In the genomic region with DNA sequence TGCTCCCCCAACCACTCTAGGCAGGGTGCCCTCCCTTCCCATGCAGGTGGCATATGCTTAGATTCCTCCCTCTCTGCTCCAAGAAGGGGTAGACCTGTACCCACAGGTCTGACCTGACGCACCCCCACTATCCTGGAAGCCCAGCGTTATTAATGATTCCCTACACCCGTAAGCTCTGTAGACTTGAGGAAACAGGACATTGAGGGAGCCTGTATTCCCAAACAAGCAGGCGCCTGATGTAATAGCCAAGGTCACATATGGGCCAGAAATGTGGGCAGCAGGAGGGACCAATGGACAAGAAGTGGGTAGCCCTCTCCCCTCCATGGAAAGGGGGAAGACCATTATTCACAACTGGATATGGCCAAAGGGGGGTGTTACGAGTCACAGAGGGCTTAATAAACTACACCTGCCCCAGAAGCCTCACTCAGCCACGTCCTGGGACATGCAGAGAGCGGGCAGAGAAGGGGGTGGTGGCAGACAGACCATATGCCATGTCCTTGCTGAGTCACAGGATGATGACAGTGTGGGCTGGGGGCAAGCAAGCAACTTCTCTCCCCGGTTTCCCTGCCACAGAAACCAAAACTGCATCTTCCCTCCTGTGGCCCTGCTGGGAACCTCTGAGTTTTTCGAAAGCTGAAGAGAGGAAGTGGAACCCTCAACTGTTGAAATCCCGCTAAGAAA, we compare ENCODE assay signal across 10 mouse cellular contexts. TPM values are rescaled to one million over a fixed set of nuclear protein-coding genes. Genes with fewer than 3 reads are reported as not detected.
DNase-seq lines count a peak whose midpoint lies in the region; ATAC-seq and TF ChIP-seq lines count a peak whose summit lies in the region.
"Had no signal": no experiment of that assay in that cellular context is flagged by ENCODE, and none has a peak within 500 bp of the region (broad histone marks: within the 10 kb centered on the region; RNA-seq: fewer than 3 reads in every experiment).

No protein-coding gene starts in this region.

- H3K9ac ChIP-seq in kidney, embryonic 16.5 days (replicated peaks; ENCODE audit: low read length), result no peak overlapping the region; the same call in 1 of the 2 replicates
- H3K9ac ChIP-seq in ES-Bruce4 (ENCODE audit: low read depth, poor library complexity, severe bottlenecking), result no peak overlapping the region
- H3K9ac ChIP-seq: midbrain, embryonic 12.5 days had no signal

- no peaks in the 10 kb centered on the region for H3K27me3 ChIP-seq in kidney, embryonic 16.5 days (ENCODE audit: insufficient read depth, low read length)
- no peaks in the 10 kb centered on the region for H3K27me3 ChIP-seq in ES-Bruce4 (ENCODE audit: control insufficient read depth, insufficient read depth, low read length, poor library complexity, severe bottlenecking)
- H3K27me3 ChIP-seq in megakaryocyte, embryonic 14.5 days (replicated peaks), result no peaks in the 10 kb centered on the region

- no peaks in the 10 kb centered on the region for H3K9me3 ChIP-seq in kidney, embryonic 16.5 days (ENCODE audit: low read length)
- no peaks in the 10 kb centered on the region for H3K9me3 ChIP-seq in ES-Bruce4 (replicated peaks; ENCODE audit: control insufficient read depth, insufficient read depth, low read length, poor library complexity, severe bottlenecking)
- no peaks in the 10 kb centered on the region for H3K9me3 ChIP-seq in megakaryocyte, embryonic 14.5 days
- H3K9me3 ChIP-seq: midbrain, embryonic 12.5 days had no signal

- peaks cover 44% of the 10 kb centered on the region for H3K4me1 ChIP-seq in kidney, embryonic 16.5 days (ENCODE audit: insufficient read depth, low read length)
- peaks cover 13% of the 10 kb centered on the region for H3K4me1 ChIP-seq in ES-Bruce4 (ENCODE audit: control insufficient read depth, insufficient read depth, low read length)
- H3K4me1 ChIP-seq in megakaryocyte, embryonic 14.5 days, result peaks cover 100% of the 10 kb centered on the region

- H3K27ac ChIP-seq in kidney, embryonic 16.5 days (ENCODE audit: low read length), result peak overlapping the region; percentile 51; the same call in 1 of the 2 replicates
- H3K27ac ChIP-seq in ES-Bruce4 (ENCODE audit: insufficient read depth, low read length), result peak overlapping the region; percentile 5; the same call in 1 of the 2 replicates
- H3K27ac ChIP-seq: midbrain, embryonic 12.5 days had no signal

- H3K4me3 ChIP-seq in kidney, embryonic 16.5 days (ENCODE audit: low read length), result no peak overlapping the region
- no peak overlapping the region for H3K4me3 ChIP-seq in ES-Bruce4 (ENCODE audit: low read depth, low read length)
- peak overlapping the region; percentile 89 for H3K4me3 ChIP-seq in megakaryocyte, embryonic 14.5 days (replicated peaks)
- H3K4me3 ChIP-seq: midbrain, embryonic 12.5 days had no signal

- no peak for TF ChIP-seq POLR2A in ES-Bruce4 (IDR thresholded peaks at IDR 0.05; ENCODE audit: insufficient read depth, low read length)

- no peak overlapping the region for H3K4me2 ChIP-seq in kidney, embryonic 16.5 days (replicated peaks; ENCODE audit: low read depth, low read length)
- H3K4me2 ChIP-seq: midbrain, embryonic 12.5 days had no signal

- no peaks in the 10 kb centered on the region for H3K36me3 ChIP-seq in kidney, embryonic 16.5 days (ENCODE audit: insufficient read depth, low read length)
- H3K36me3 ChIP-seq in ES-Bruce4 (ENCODE audit: control insufficient read depth, insufficient read depth, low read length, poor library complexity, severe bottlenecking), result no peaks in the 10 kb centered on the region
- H3K36me3 ChIP-seq in megakaryocyte, embryonic 14.5 days (replicated peaks; ENCODE audit: low read length), result peaks cover 79% of the 10 kb centered on the region
- H3K36me3 ChIP-seq: midbrain, embryonic 12.5 days had no signal

- no peak; the same call in 1 of the 2 replicates for ATAC-seq in kidney, embryonic 16.5 days (ENCODE audit: low FRiP score, low TSS enrichment)
- ATAC-seq in granulocyte monocyte progenitor cell, adult 5-6 weeks (replicated peaks; ENCODE audit: poor library complexity, severe bottlenecking), result peak; percentile 62

- 74% methylated on average over 10 of the region's 10 CpGs for WGBS in kidney, embryonic 16.5 days

- TF ChIP-seq CTCF in ES-Bruce4 (IDR thresholded peaks at IDR 0.05; ENCODE audit: low read depth, low read length), result no peak

- no peak for DNase-seq in kidney, postnatal 25 days
- no peak for DNase-seq in adrenal gland, adult 8-10 months
- DNase-seq in adrenal gland, postnatal 10 days, result no peak
- no peak for DNase-seq in kidney, adult 8-10 months
- DNase-seq: gastrocnemius, postnatal 36 days had no signal

- no peak for TF ChIP-seq EP300 in ES-Bruce4 (IDR thresholded peaks at IDR 0.05; ENCODE audit: insufficient read depth, low read depth, low read length)

RNA-seq across cellular contexts. Expression of gene Rhbdf2, which starts 10.2 kb away (rescaled TPM):
- 11.4 and 12.8 TPM in 2 replicates for polyA plus RNA-seq in kidney, embryonic 16.5 days (2015; fragmentation: Nextera tagmentation; extraction: Ambion mirVana)
- polyA plus RNA-seq in ES-Bruce4 (2011; ENCODE audit: insufficient read depth, insufficient read length, low read depth, missing spikeins), result 36.5 and 39.1 TPM in 2 replicates
- total RNA-seq in granulocyte monocyte progenitor cell, adult 5-6 weeks (2014; fragmentation: Nextera tagmentation), result 7.3 and 8.6 TPM in 2 replicates
- 2.9 TPM in 2 replicates for total RNA-seq in granulocyte monocyte progenitor cell, adult 5-6 weeks (2017)
- 22.9 and 66.2 TPM in 2 replicates for polyA plus RNA-seq in megakaryocyte, embryonic 14.5 days (2012; ENCODE audit: insufficient read depth, low replicate concordance)
- 10 to 100 TPM; 13.3 to 20.5 (median 15.0) TPM for total RNA-seq in adrenal gland, adult 8-10 months (2022)
- total RNA-seq in adrenal gland, postnatal 10 days (2021), result 10 to 100 TPM; 11.1 to 14.4 TPM

RNA-seq across cellular contexts. Expression of gene Aanat, which starts 30.3 kb away (rescaled TPM):
- polyA plus RNA-seq in kidney, embryonic 16.5 days (2015; fragmentation: Nextera tagmentation; extraction: Ambion mirVana), result not detected in 2 replicates
- not detected in 2 replicates for polyA plus RNA-seq in ES-Bruce4 (2011; ENCODE audit: insufficient read depth, insufficient read length, low read depth, missing spikeins)
- not detected in 2 replicates for total RNA-seq in granulocyte monocyte progenitor cell, adult 5-6 weeks (2014; fragmentation: Nextera tagmentation)
- total RNA-seq in granulocyte monocyte progenitor cell, adult 5-6 weeks (2017), result not detected in 2 replicates
- polyA plus RNA-seq in megakaryocyte, embryonic 14.5 days (2012; ENCODE audit: insufficient read depth, low replicate concordance), result 0.21 and 2.2 TPM in 2 replicates
- not detected for total RNA-seq in adrenal gland, adult 8-10 months (2022)
- not detected for total RNA-seq in adrenal gland, postnatal 10 days (2021)
- total RNA-seq: gastrocnemius, postnatal 36 days had no signal

RNA-seq across cellular contexts. Expression of gene Ube2o, which starts 35.3 kb away (rescaled TPM):
- polyA plus RNA-seq in kidney, embryonic 16.5 days (2015; fragmentation: Nextera tagmentation; extraction: Ambion mirVana), result 5.8 and 6.4 TPM in 2 replicates
- polyA plus RNA-seq in ES-Bruce4 (2011; ENCODE audit: insufficient read depth, insufficient read length, low read depth, missing spikeins), result 36.1 and 43.6 TPM in 2 replicates
- 5.2 and 6.8 TPM in 2 replicates for total RNA-seq in granulocyte monocyte progenitor cell, adult 5-6 weeks (2014; fragmentation: Nextera tagmentation)
- 5.4 and 6.6 TPM in 2 replicates for total RNA-seq in granulocyte monocyte progenitor cell, adult 5-6 weeks (2017)
- polyA plus RNA-seq in megakaryocyte, embryonic 14.5 days (2012; ENCODE audit: insufficient read depth, low replicate concordance), result 67.5 and 115 TPM in 2 replicates
- 10 to 100 TPM; 26.5 to 38.4 (median 33.9) TPM for total RNA-seq in adrenal gland, adult 8-10 months (2022)
- total RNA-seq in adrenal gland, postnatal 10 days (2021), result 10 to 100 TPM; 20.8 to 29.8 TPM

RNA-seq across cellular contexts. Expression of gene Prcd, which starts 36.8 kb away (rescaled TPM):
- 1.3 and 1.5 TPM in 2 replicates for polyA plus RNA-seq in kidney, embryonic 16.5 days (2015; fragmentation: Nextera tagmentation; extraction: Ambion mirVana)
- polyA plus RNA-seq in ES-Bruce4 (2011; ENCODE audit: insufficient read depth, insufficient read length, low read depth, missing spikeins), result not detected in 2 replicates
- total RNA-seq in granulocyte monocyte progenitor cell, adult 5-6 weeks (2014; fragmentation: Nextera tagmentation), result not detected in 2 replicates
- total RNA-seq in granulocyte monocyte progenitor cell, adult 5-6 weeks (2017), result not detected in 2 replicates
- polyA plus RNA-seq in megakaryocyte, embryonic 14.5 days (2012; ENCODE audit: insufficient read depth, low replicate concordance), result not detected in 2 replicates
- total RNA-seq in adrenal gland, adult 8-10 months (2022), result 10 to 100 TPM; 16.6 to 27.2 (median 22.8) TPM
- 1 to 10 TPM; 4.1 to 6.0 TPM for total RNA-seq in adrenal gland, postnatal 10 days (2021)

RNA-seq across cellular contexts. Expression of gene Cygb, which starts 37.5 kb away (rescaled TPM):
- polyA plus RNA-seq in kidney, embryonic 16.5 days (2015; fragmentation: Nextera tagmentation; extraction: Ambion mirVana), result 17.0 and 17.5 TPM in 2 replicates
- not detected in 2 replicates for polyA plus RNA-seq in ES-Bruce4 (2011; ENCODE audit: insufficient read depth, insufficient read length, low read depth, missing spikeins)
- total RNA-seq in granulocyte monocyte progenitor cell, adult 5-6 weeks (2014; fragmentation: Nextera tagmentation), result not detected in 2 replicates
- not detected in 2 replicates for total RNA-seq in granulocyte monocyte progenitor cell, adult 5-6 weeks (2017)
- not detected in 2 replicates for polyA plus RNA-seq in megakaryocyte, embryonic 14.5 days (2012; ENCODE audit: insufficient read depth, low replicate concordance)
- total RNA-seq in adrenal gland, adult 8-10 months (2022), result 10 to 100 TPM; 33.4 to 64.8 (median 48.2) TPM
- total RNA-seq in adrenal gland, postnatal 10 days (2021), result 10 to 100 TPM; 40.8 to 44.7 TPM
